Mouse (Mus musculus) thymus, adult 2 months (tissue): ENCODE data around the gene Kif6.

Source experiments
- CTCF ChIP-seq: fragments of 200-500 bp; IDR thresholded peaks from 2 replicates; pipeline ENCODE4 v1.5.1; 2012; ENCODE audit warnings: mild to moderate bottlenecking, control low read depth, low read length, moderate library complexity, borderline replicate concordance; ENCODE audit not compliant: control insufficient read depth, poor library complexity, insufficient read depth; ENCODE audit errors: extremely low read depth
- POLR2A ChIP-seq: fragments of 200-500 bp; IDR thresholded peaks from 2 replicates; pipeline ENCODE4 v1.6.1; 2012; ENCODE audit warnings: mild to moderate bottlenecking, low read length, control low read depth, moderate library complexity; ENCODE audit not compliant: control insufficient read depth, poor library complexity, insufficient read depth; ENCODE audit errors: extremely low read depth

DNA sequence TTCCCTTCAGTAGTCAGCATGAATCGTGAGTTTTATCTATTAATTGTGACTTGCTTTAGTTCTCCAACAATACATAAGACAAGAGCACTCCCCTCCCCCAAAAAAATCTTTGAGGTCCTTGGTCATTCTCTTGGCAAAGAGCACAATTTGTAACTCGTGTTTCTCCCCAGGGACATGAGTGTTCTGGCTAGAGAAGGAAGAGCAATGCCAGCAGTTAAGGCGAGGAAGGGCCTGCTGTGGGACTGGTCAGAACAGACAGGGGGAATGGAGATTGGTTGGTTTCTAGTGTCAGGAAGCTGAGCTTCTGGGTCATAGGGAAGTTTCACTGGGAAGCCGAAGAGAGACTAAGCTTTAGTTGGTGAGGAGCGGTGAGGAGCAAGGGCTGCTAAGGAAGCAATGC is 184.2 kb downstream of the Kif6 start:
- no peak for TF ChIP-seq POLR2A
- no peak for TF ChIP-seq CTCF
